Mouse (Mus musculus): Measurements from ENCODE around the gene Rnf39. TPM values are rescaled to one million over a fixed set of nuclear protein-coding genes. Genes with fewer than 3 reads are reported as not detected.

Gene Rnf39
- polyA plus RNA-seq, 1 experiment from 2014 or later, result 2.2 TPM

DNA sequence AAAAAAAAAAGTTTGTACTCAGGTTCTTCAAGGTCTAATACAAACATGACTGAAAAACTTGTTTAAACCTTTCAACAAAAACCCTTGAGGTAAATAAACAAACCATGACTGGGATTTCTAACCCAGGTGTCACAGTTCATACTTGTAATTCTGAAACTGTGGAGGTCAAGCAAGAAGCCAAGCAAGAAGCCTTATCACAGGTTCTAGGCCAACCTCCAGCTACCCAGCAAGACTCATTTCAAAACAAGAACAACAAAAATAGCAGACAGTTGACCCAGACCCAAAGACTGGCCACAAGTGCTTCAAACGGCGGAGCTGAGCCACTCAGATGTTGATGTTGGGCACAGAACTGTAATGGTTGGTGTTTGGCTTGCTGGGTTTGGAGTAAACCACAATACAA, 51.8 kb downstream of the Rnf39 start:
- H3K36me3 ChIP-seq (ENCODE audit: control insufficient read depth, insufficient read depth), result no peaks in the 10 kb centered on the region
- H3K9ac ChIP-seq (ENCODE audit: low read depth, low read length), result no peak overlapping the region
- H3K4me1 ChIP-seq (replicated peaks; ENCODE audit: control insufficient read depth, insufficient read depth, low read length), result no peaks in the 10 kb centered on the region
- H3K27me3 ChIP-seq (replicated peaks; ENCODE audit: control insufficient read depth, insufficient read depth, low read length), result no peaks in the 10 kb centered on the region
- WGBS, result 75% methylated on average over 2 of the region's 2 CpGs
- H3K27ac ChIP-seq (ENCODE audit: low read depth, low read length), result no peak overlapping the region
- no peak overlapping the region for H3K4me2 ChIP-seq (replicated peaks; ENCODE audit: low read depth)
- ATAC-seq, result no peak
- no peak for TF ChIP-seq CTCF (IDR thresholded peaks at IDR 0.05; ENCODE audit: low read depth)
- no peak overlapping the region for H3K4me3 ChIP-seq (ENCODE audit: low read depth, low read length)
- no peaks in the 10 kb centered on the region for H3K9me3 ChIP-seq (ENCODE audit: control insufficient read depth)

- Histone ChIP-seq H3K27ac (ENCODE audit: low read depth, low read length) (no peak overlapping the region), H3K9me3 (ENCODE audit: control insufficient read depth) (no peaks in the 10 kb centered on the region), H3K27me3 (replicated peaks; ENCODE audit: control insufficient read depth, insufficient read depth, low read length) (no peaks in the 10 kb centered on the region), H3K4me1 (replicated peaks; ENCODE audit: control insufficient read depth, insufficient read depth, low read length) (no peaks in the 10 kb centered on the region), H3K36me3 (ENCODE audit: control insufficient read depth, insufficient read depth) (no peaks in the 10 kb centered on the region), H3K4me3 (ENCODE audit: low read depth, low read length) (no peak overlapping the region), H3K9ac (ENCODE audit: low read depth, low read length) (no peak overlapping the region), H3K4me2 (replicated peaks; ENCODE audit: low read depth) (no peak overlapping the region)
- ATAC-seq, result no peak
- no peak for TF ChIP-seq CTCF (IDR thresholded peaks at IDR 0.05; ENCODE audit: low read depth)
- 63% methylated on average over 3 of the region's 3 CpGs for WGBS
Measured at GRCm38 (mm10) chr17:36995448-36995847, 52.7 kb downstream of the Rnf39 start.

- Histone ChIP-seq H3K4me1 (replicated peaks; ENCODE audit: control insufficient read depth, insufficient read depth, low read length) (no peaks in the 10 kb centered on the region), H3K36me3 (ENCODE audit: control insufficient read depth, insufficient read depth) (no peaks in the 10 kb centered on the region), H3K4me2 (replicated peaks; ENCODE audit: low read depth) (no peak overlapping the region), H3K9ac (ENCODE audit: low read depth, low read length) (no peak overlapping the region), H3K27me3 (replicated peaks; ENCODE audit: control insufficient read depth, insufficient read depth, low read length) (no peaks in the 10 kb centered on the region), H3K9me3 (ENCODE audit: control insufficient read depth) (no peaks in the 10 kb centered on the region), H3K27ac (ENCODE audit: low read depth, low read length) (no peak overlapping the region), H3K4me3 (ENCODE audit: low read depth, low read length) (no peak overlapping the region)
- peak; percentile 93 for TF ChIP-seq CTCF (IDR thresholded peaks at IDR 0.05; ENCODE audit: low read depth)
- 26% methylated on average over 7 of the region's 7 CpGs for WGBS
- ATAC-seq, result no peak
Measured at GRCm38 (mm10) chr17:36997033-36997735, 54.5 kb downstream of the Rnf39 start.

Other genes starting within 250 kb of the Rnf39 start
- gene H2-M10.5, start 170.0 kb upstream of the Rnf39 start, polyA plus RNA-seq (2015; fragmentation: Nextera tagmentation; extraction: Ambion mirVana), result not detected in 2 replicates
- not detected in 2 replicates for gene H2-M10.6, start 130.7 kb upstream of the Rnf39 start, polyA plus RNA-seq (2015; fragmentation: Nextera tagmentation; extraction: Ambion mirVana)
- gene Trim26, start 105.8 kb upstream of the Rnf39 start, polyA plus RNA-seq (2015; fragmentation: Nextera tagmentation; extraction: Ambion mirVana), result 27.4 and 32.2 TPM in 2 replicates
- gene Trim15, start 75.7 kb upstream of the Rnf39 start, polyA plus RNA-seq (2015; fragmentation: Nextera tagmentation; extraction: Ambion mirVana), result 16.4 and 23.0 TPM in 2 replicates
- gene Trim10, start 73.3 kb upstream of the Rnf39 start, polyA plus RNA-seq (2015; fragmentation: Nextera tagmentation; extraction: Ambion mirVana), result 0.07 and 0.21 TPM in 2 replicates
- 6.8 TPM in 2 replicates for gene Trim40, start 52.8 kb upstream of the Rnf39 start, polyA plus RNA-seq (2015; fragmentation: Nextera tagmentation; extraction: Ambion mirVana)
- gene Trim31, start 44.8 kb upstream of the Rnf39 start, polyA plus RNA-seq (2015; fragmentation: Nextera tagmentation; extraction: Ambion mirVana), result 53.7 and 56.2 TPM in 2 replicates
- gene Ppp1r11, start 8.8 kb downstream of the Rnf39 start, polyA plus RNA-seq (2015; fragmentation: Nextera tagmentation; extraction: Ambion mirVana), result 91.6 and 96.1 TPM in 2 replicates
- 59.1 and 60.1 TPM in 2 replicates for gene Znrd1, start 15.6 kb downstream of the Rnf39 start, polyA plus RNA-seq (2015; fragmentation: Nextera tagmentation; extraction: Ambion mirVana)
- 5.6 and 6.4 TPM in 2 replicates for gene Znrd1as, start 15.7 kb downstream of the Rnf39 start, polyA plus RNA-seq (2015; fragmentation: Nextera tagmentation; extraction: Ambion mirVana)
- not detected in 2 replicates for gene 2410137M14Rik, start 38.3 kb downstream of the Rnf39 start, polyA plus RNA-seq (2015; fragmentation: Nextera tagmentation; extraction: Ambion mirVana)
- 0.05 TPM in 1 of 2 replicates, not detected in the other for gene H2-M5, start 46.6 kb downstream of the Rnf39 start, polyA plus RNA-seq (2015; fragmentation: Nextera tagmentation; extraction: Ambion mirVana)
- 8.6 and 9.0 TPM in 2 replicates for gene Zfp57, start 58.2 kb downstream of the Rnf39 start, polyA plus RNA-seq (2015; fragmentation: Nextera tagmentation; extraction: Ambion mirVana)
- gene Mog, start 80.5 kb downstream of the Rnf39 start, polyA plus RNA-seq (2015; fragmentation: Nextera tagmentation; extraction: Ambion mirVana), result not detected in 2 replicates
- gene Gabbr1, start 103.0 kb downstream of the Rnf39 start, polyA plus RNA-seq (2015; fragmentation: Nextera tagmentation; extraction: Ambion mirVana), result 4.1 and 4.4 TPM in 2 replicates
- not detected in 2 replicates for gene Olfr90, start 145.6 kb downstream of the Rnf39 start, polyA plus RNA-seq (2015; fragmentation: Nextera tagmentation; extraction: Ambion mirVana)
- gene Olfr91, start 155.4 kb downstream of the Rnf39 start, polyA plus RNA-seq (2015; fragmentation: Nextera tagmentation; extraction: Ambion mirVana), result not detected in 2 replicates
- not detected in 2 replicates for gene Olfr92, start 177.2 kb downstream of the Rnf39 start, polyA plus RNA-seq (2015; fragmentation: Nextera tagmentation; extraction: Ambion mirVana)
- gene Olfr93, start 218.6 kb downstream of the Rnf39 start, polyA plus RNA-seq (2015; fragmentation: Nextera tagmentation; extraction: Ambion mirVana), result not detected in 2 replicates

Data from intestine, postnatal 0 days (tissue).